Mouse (Mus musculus): Measurements from ENCODE around the gene Htr1f.

DNA sequence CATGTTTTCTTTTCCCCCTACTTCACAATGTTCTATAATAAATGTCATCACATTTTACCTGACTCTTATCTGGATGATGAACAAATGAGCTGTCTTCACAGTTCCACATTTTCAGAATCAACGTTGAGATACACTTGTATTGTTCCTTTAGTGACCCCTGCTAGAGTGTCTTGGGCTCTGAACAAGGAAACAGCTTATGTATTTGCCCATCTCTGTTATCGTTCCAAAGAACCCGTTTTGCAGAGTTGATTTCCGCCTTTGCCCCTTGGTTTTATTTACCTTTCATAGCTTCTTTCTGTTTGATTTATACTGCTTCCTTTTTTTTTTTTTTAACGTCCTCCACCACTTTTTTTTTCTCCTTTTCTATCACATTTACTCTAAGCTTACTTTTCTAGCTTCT, 225.9 kb downstream of the Htr1f start:
- TF ChIP-seq GATA1 (IDR thresholded peaks at IDR 0.05; ENCODE audit: borderline replicate concordance, low read length) (no peak), FLI1 (IDR thresholded peaks at IDR 0.05; ENCODE audit: low read length) (no peak)

Measured in megakaryocyte, embryonic 14.5 days (primary cell).